Mouse (Mus musculus): Measurements from ENCODE around the gene Prrc2b.

The Prrc2b gene

DNA sequence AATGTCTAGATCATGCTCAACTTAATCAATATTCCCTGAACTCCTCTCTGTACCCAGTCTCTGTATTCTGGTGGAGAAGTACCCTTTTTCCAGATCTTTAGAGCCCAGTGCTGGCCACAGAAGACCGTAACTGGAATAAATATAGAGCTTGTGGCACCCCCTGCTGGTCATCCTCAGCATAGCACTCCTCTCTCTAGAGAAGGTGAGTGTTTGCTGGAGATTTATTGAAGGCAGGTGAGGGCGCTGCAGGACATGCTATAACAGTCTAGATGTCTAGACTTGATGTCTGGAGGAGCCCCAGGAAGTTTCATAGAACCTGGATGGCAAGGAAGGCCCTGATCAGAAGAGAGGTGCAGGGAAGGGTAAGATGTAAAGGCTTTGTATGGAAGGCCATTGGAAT, 16.8 kb upstream of the Prrc2b start:
- DNase-seq (ENCODE audit: low spot score in 2 of 2), result peak; percentile 88 to 90

DNA sequence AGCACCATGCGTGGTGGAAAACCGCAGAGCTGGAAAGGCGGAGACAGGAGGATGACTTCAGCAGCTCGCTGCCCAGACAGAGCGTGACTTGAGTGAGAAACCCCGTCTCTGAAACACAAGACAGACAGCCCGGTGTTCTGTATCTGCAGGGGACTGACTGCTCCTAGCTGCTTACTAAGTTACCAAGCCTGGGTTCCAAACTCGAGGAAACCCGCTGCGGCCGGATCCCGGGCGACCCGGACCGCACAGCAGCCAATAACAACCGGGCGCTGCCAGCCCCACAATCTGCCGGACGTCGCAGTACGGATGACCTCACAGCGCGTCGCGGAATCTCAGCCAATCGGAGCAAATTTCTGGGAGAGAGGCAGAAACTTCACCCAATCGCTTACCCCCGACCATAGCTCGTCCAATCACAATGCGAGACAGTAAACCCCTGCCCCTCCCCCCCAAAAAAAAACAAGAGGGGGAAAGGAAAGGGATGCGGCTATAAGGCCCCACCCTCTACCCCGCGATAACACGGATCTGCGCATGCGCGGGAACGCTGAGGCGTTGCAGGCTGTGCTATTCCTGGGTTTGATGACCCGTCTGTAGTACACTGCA, 13.1 kb upstream of the Prrc2b start:
- DNase-seq (ENCODE audit: low spot score in 2 of 2), result peak; percentile 98

DNA sequence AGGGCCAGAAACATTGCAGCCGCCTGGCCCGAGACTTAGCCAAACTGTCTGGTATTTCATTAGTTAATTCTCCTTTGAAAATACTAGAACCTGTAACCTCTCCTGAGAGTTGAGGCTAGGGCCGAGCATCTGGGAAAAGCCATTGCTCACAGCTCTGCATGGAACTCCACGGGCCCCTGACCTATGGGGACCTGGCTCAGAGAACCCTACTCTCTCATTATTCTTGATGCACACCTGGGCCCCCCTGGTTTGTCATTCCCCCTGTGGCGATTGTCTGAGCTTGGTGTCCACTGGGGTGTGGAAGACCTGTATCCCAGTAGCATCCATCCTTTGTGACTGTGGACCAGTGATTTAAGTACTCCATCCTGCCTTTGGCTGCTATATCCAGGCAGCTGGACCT, 11.5 kb upstream of the Prrc2b start:
- no peak for DNase-seq (ENCODE audit: low spot score in 2 of 2)

DNA sequence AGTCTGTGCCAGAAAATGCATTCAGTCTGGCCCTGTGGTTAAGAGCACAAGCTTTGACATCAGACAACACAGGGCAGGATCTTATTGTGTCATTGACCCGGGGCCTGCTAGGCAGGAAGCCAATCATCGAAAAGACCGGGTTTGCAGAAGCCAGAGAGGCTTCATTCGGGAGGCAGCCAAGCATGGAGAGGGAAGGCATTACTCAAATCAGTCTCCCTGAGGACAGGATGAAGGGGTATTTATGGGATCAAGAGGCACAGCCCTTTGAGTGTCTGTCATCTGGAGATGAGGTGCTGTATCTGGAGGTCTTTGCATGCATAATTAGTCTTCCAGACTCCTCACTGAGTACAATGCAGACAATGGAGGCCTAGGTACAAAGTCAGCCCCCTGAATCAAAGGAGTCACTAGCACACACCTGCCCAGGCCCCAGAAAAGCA, 10.4 kb upstream of the Prrc2b start:
- DNase-seq (ENCODE audit: low spot score in 2 of 2), result no peak

DNA sequence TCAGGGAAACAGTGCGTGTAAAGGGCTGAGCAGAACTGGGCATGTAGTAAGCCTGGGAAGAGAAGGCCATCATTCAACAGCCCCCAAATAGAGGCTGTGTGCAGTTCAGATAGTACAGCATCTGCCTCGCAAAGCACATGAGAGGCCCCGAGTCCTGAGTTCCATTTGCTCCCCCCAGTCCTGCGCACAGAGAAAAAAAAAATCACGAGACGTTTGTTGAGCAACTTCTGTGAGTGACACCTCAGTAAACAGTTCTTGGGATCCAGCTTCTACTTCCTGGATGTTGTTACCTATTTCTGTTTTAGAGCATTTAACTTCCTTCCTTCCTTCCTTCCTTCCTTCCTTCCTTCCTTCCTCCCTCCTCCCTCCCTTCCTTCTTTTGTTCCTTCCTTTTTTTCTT, 9.3 kb upstream of the Prrc2b start:
- no peak for DNase-seq (ENCODE audit: low spot score in 2 of 2)

DNA sequence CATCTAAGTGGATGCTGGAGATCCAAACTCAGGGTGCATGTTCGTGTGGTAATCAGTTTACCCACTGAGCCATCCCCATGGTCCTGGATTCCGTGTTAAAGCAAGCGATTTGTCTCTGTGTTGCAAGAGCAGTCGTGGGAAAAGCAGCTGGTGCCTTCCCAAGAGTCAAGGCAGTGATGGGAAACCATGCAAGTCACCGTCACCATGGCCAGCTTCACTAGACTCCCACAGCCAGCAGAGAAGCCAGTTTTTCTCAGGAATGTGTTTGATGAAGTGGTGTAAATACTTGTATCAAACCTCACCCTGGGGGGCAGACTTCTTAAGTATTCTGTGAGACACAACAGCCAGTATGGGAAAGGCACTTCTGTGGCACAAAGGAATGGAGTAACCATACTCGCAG, 8.5 kb upstream of the Prrc2b start:
- DNase-seq (ENCODE audit: low spot score in 2 of 2), result no peak

DNA sequence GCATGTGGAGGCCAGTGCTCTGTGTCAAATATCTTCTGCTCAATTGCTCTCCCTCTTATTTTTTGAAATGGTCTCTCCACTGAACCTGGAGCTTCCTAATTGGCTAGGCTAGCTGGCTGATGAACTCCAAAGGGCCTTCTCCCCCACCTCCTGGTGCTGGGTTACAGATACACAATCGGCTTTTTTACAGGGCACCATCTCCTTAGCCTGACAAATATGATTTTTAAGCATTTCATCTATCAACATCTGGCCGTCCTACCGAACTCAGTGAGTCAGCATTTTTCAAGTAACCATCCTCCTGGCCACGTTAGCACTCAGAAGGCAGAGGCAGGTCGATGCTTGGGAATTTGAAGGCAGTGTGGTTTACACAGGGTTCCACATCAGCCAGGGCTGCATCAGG, 6.2 kb upstream of the Prrc2b start:
- no peak for DNase-seq (ENCODE audit: low spot score in 2 of 2)

DNA sequence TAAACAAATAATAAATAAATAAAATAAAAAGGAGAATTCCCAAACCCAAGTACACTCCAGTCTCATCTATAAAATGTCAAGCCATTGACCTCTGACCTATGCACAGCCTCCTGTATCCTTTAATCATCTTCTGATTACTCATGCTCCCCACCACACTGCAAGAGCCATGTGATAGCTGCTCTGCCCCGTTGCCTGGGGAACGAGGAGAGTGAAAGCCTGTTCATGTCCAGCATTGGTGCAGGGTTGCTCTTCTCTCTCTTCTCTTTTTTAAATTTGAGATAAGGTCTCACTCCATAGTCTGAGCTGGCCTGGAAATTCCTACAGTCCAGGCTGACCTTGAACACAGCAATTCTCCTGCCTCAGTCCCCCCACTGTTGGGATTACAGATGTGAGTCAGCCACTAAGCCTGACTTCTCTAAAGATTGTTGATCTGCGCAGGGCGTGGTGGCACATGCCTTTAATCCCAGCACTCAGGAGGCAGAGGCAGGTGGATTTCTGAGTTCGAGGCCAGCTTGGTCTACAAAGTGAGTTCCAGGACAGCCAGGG, 4.2 kb upstream of the Prrc2b start:
- DNase-seq (ENCODE audit: low spot score in 2 of 2), result no peak

DNA sequence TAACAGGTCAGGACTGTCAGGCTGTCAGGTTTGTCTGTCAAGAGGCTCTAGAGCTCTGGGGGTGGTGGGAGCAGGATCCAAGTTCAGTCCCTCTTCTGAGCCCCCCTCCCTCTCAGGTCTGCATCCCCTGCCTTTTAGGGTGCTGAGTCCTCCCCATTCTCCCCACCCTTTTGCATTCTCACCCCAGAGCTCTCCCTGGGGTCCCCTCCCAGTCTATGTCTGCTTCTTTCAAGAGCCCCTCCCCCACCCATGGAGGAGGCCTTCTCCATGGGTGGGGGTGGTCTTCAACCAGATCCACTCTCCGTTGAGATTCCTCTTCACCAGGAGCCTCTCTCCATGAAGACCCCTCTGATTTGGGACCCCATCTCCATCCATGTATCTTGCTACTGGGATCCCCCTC, 747 bp upstream of the Prrc2b start:
- DNase-seq (ENCODE audit: low spot score in 2 of 2), result no peak

DNA sequence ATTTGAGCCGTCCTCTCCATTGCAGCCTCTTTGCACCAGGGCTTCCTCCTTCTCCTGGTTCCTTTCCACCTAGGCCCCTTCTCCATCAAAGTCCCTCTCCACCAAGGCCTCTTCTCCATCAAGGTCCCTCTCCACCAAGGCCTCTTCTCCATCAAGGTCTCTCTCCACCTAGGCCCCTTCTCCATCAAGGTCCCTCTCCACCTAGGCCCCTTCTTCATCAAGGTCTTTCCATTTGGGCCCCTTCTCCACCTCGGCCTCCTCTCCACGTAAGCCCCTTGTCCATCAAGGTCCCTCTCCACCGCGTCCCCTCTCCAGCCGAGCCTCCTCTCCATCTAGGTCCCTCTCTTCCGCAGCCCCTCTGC, 339 bp upstream of the Prrc2b start:
- DNase-seq (ENCODE audit: low spot score in 2 of 2), result no peak

DNA sequence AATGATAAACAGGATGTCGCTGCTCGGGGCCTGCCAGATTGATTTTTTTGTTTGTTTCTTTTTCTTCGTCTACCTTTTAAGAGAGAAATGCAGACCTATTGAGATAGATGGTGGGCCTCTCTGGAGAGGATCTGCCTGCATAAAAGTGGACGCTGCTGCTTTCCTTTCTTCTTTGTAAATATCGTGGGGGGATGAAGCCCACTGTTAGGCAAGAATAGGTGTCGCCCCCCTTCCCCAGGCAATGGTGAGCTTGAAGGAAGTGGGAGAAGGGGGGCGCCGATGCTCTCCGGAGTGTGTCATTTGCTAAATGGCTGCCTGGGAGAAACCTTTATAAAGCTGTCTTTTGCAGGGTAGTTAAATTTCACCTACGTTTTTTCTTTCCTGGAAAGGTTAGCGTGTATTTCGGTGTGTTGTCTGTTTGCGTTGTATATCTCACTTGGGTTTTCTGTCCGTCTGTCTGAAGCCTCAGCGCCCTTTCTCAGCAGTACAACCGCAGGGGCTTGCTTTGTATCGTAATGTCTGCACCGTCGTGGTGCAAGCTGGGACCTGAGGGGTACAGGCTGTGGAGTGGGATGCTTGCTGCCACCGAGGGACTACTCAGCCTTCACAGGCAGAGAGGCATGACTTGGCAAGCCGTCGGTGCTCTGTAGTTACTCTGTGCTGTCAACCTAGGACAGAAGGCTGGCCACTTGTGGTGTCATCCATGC, 931 bp downstream of the Prrc2b start:
- peak in 1 of 2 experiments; percentile 63 for DNase-seq (ENCODE audit: low spot score in 2 of 2)

DNA sequence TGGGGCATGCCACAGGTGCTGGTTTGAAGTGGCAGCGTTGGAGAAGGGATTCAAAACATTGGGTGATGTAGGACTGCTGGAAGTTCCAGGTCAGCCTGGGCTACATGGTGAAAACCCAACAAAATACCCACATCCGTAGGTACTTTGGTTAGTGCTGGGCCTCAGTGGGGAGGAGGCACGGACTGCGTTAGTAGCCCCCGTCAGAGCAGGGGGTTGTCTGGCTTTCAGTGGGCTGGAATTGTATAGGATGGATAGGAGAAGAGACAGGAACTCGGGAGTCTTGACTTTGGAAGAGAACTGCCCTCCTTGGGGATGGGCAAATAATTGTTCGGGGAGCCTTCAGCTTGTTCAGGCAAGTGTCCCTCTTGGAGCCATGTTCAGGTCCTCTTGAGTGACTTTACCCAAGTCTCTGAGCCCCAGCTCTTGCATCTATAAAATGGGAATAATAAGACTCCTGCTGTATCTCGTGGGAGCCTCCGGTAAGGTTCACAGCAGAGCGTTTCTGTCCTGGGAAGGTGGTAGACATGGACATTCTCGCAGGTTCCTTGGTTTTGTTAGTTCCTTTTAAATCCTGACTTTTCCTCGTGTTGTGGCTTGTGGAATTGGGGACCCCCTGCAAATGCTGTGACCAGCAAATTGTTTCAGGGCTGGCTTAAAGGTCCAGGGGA, 1.6 kb downstream of the Prrc2b start:
- DNase-seq (ENCODE audit: low spot score in 2 of 2), result no peak

DNA sequence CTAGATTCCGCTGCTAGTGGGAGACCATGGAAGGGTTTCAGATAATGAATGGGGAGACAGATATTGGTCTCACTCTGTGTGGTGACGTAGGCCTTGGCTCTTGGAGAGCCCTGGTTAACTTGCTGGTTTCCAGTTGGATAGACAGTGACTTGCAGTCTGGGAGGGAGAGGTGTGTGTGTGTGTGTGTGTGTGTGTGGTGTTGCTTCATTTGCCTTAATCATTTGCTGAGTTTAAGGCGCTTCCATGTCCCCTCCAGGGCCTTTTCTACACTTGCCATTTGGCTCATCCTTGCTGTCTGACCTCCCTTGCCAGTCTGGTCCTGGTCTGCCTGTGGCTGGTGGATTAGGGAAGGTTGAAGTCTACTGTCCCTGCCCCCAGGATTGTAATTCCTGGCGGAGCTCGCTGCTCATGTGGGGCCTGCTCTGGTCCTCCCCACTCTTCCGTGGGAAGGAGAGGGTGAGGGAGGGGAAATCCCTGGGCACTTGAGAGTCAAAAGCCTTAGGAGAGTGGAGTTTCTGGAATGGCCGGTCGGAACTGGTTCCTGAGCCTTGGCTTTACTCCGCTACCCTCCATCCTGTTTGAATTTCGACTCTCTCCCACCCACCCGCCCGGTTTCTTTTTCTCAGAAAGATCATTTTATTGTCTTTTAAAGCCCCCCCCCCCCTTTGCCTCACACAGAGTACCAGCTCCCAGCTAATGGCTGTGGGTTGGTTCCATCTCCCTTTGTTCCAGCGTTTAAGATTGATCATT, 2.3 kb downstream of the Prrc2b start:
- peak in 1 of 2 experiments; percentile 58 for DNase-seq (ENCODE audit: low spot score in 2 of 2)

DNA sequence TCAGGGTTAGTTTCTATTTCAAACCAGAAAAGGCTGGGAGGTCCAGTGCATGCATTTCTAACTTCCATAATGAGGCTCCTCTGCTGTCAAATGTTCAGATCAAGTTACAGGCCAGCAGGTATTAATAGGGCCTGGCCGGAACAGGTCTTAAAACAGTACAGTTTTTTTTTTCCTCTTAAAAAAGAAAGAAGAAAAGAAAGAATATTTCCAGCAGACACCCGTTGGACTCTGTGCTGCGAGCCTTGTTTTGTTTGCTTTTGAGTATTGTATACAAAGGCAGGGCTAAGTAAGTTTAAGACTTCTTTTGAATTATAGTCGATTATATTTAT, 2.9 kb downstream of the Prrc2b start:
- no peak for DNase-seq (ENCODE audit: low spot score in 2 of 2)

DNA sequence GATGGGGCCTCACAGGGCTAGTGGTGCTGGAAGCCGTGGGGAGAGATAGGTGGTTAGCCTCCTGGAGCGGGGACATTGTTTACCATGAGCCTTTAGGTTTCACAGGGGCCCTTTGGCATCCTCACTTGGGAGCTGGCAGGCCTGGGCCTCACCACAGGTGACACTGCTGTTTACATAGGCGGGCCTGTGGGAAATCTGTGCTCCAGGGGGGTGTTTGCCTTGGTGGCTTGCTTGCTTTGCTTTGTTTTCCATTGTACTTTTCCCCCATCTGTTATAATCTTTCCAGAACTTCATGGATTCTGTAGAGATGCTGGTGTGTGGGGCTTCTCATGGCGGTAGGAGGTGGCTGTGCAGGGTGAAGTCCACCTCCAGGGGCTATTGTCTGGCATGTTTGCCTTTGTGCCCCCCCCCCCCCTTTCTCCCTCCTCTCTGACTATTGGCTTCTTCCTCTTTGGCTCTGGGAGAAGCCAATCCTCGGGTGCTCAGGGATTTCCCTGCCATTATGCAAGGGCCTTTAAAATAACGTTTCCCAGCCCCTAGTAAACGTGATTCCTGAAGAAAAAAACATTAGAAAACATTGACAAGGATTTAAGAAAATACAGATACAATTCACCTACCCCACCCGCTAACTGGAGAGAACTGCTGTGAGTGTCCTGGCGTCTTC, 3.6 kb downstream of the Prrc2b start:
- no peak for DNase-seq (ENCODE audit: low spot score in 2 of 2)

DNA sequence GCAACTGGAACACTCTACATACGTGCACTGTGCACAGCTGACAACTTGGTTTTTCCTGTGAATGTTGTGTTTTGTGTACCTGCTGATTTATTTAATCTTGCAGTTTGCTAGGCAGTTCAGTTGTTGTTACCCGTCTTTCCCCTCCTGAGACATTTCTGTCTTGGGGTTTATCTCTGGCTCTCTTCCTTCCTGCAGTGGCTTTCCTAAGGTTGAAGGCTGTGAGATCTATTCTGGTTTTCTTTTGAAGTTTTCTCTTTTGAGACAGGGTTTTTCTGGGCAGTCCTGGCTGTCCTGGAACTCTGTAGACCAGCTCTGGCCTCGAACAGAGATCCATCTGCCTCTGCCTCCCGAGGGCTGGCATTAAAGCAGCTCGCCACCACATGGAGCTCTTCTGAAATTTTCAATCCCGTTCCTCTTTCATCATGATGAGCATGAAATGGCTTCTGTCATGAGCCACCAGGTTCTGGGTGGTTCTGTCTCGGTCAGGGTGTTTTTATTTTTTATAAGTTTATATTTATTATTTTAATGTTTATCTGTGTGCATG, 4.2 kb downstream of the Prrc2b start:
- DNase-seq (ENCODE audit: low spot score in 2 of 2), result no peak

DNA sequence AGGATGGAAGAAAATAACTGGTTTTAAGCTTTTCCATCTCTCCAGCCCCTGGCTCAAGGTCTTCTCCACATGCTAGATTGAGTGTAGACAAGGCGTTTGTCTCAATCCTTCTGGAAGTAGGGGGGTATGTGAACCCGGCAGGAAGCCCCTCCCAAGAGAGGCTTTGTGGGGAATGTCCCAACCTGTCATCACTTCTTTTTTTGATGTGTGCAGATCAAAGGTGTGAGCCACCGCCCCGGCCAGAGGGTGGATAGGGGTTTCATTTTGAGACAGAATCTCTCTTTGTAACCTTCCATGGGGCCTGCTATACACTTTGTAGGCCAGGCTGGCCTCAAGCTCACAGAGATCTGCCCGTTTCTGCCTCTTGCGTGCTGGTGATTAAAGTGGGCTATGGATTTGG, 4.7 kb downstream of the Prrc2b start:
- DNase-seq (ENCODE audit: low spot score in 2 of 2), result no peak

DNA sequence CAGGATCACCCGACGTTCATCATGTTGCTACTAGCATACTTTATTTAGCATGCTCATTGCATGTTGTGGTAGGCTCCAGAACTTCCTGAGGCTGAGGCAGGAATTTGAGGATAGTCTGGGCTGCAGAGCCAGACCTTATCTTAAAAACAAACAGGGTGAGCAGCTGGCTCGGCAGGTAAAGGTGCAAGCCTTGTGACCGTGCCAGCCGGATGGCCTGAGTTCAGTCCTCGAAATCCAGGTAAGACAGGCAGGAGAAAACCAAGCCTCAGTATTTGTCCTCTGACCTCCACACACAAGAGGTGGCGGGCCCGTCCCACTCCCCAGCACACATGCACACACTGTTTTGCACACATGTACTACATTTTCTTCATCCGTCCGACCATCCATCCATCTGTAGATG, 5.8 kb downstream of the Prrc2b start:
- no peak for DNase-seq (ENCODE audit: low spot score in 2 of 2)

DNA sequence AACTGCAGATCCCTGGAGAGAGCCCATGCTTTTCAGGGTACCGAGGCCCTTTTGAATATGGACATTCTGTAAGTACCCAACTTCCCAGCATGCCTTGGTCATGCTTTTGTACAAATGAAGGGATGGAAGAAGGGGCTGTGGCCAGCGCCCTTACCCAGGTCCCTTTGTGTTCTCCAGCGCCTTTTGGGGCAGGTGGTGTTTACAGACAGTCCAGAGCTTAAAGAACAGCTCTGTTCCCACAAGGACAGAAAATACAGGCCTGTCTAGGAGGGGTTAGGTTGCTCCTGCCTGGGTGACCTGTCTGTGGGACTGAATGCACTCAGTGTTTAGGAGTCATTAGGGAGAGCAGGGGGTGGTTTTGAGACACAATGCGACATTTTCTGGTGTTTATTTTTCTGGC, 6.4 kb downstream of the Prrc2b start:
- no peak for DNase-seq (ENCODE audit: low spot score in 2 of 2)

DNA sequence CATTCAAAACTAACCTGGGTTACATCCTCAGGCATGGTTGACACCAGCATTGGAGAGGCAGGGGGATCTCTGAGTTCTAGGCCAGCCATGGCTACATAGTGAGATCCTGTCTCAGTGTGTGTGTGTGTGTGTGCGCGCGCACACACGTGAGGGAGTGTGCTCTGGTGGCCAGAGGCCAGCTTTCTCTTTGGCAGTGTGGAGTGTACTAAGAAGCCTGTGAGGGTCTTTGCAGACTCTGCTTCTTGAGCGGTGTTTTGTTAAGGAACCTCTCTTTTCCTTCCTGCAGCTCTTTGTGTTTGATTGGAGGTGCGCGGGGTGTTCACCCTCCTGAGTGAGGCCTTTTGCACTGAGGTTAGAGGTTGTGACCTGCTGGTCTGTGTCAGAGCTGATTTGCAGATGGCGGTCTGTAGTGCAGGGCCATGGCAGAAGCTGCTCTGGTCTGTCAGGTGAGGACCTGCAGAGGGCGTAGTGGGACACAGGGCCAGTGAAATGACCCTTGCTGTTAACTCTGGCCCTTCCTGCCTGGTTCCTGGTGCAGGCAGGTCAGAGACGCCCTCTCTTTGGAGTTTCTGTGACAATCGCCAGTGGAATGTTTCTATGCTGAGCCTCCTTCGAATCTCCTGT, 7.8 kb downstream of the Prrc2b start:
- no peak for DNase-seq (ENCODE audit: low spot score in 2 of 2)

DNA sequence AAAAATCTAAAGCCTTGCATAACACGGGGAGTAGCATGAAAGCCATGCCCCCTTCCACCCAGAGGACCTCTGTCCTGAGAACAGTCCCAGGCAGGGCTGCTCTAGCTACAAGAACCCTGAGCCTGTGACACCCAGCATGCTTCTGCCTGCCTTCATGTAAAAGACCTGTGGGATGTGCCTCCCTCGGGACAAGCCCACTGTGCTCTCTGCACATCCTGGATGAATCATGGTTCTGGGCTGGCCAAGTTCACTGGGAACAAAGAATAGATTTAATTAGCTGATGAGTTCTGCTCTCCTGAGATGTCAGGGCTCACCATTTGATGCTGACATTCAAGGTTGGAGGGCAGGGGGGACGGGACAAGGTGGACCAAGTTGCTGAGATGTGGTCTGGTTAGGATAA, 9.6 kb downstream of the Prrc2b start:
- no peak for DNase-seq (ENCODE audit: low spot score in 2 of 2)
